Mouse (Mus musculus): ENCODE measurements at regions not wholly inside any gene's neighbourhood (a gene's known extent, or its start where the extent isn't known, plus 50 kb on each side); places are given as distances from the start of the nearest gene placed in this dataset.

DNA sequence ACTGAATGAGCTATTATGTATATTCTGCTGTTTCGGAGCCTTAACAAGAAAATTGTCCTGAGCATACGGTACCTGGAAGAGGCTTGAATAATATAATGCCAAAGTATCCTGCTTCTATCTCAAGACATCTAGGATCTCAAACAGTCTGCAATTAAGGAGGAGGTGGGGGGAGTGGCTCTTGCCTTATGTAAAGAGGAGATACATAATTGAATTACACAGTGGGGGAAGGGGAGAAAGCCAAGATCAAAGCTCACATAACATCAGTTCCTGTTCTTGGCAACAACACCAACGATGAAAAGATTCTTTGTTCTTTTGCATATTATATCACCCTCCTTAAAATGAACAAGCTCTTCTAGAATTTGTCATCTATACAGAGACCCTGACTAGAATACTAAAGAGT, 512.4 kb upstream of the Zeb2 start:
- WGBS, result 64% methylated on average over 3 of the region's 3 CpGs
- no peaks in the 10 kb centered on the region for H3K9me3 ChIP-seq (ENCODE audit: control insufficient read depth, low read length)
- H3K4me3 ChIP-seq (ENCODE audit: low read depth, low read length), result no peak overlapping the region
- DNase-seq (ENCODE audit: low spot score) (no peak), ATAC-seq (replicated peaks; ENCODE audit: low FRiP score) (no peak)
- H3K36me3 ChIP-seq (ENCODE audit: control insufficient read depth, insufficient read depth, low read length), result no peaks in the 10 kb centered on the region
- no peak overlapping the region for H3K4me2 ChIP-seq (ENCODE audit: low read depth, low read length, severe bottlenecking)
- H3K27ac ChIP-seq (ENCODE audit: low read depth, low read length), result no peak overlapping the region
- H3K9ac ChIP-seq (ENCODE audit: low read length), result no peak overlapping the region
- no peaks in the 10 kb centered on the region for H3K27me3 ChIP-seq (ENCODE audit: control insufficient read depth, insufficient read depth, low read length)
- no peaks in the 10 kb centered on the region for H3K4me1 ChIP-seq (replicated peaks; ENCODE audit: control insufficient read depth, insufficient read depth, low read length)

DNA sequence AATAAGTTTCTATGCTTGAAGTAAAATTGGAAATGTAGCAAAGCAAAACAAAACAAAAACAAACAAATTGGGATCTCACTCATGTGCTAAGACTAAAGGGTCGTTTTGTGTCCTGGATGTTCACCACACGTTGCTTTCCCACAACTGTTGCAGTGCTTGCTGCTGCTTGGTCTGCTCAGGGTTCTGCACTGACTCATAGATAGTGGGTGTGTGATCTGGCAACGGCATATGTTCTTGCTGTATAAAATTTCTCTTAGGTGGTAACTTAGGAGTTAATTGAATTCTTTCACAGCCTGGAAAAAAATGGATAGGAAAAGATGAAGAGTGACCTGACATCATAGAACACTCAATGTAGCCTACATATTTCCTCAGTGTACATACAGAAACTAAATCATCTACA, 505.9 kb upstream of the Zeb2 start:
- Histone ChIP-seq H3K27me3 (ENCODE audit: control insufficient read depth, insufficient read depth, low read length) (no peaks in the 10 kb centered on the region), H3K36me3 (ENCODE audit: control insufficient read depth, insufficient read depth, low read length) (no peaks in the 10 kb centered on the region), H3K4me1 (replicated peaks; ENCODE audit: control insufficient read depth, insufficient read depth, low read length) (no peaks in the 10 kb centered on the region), H3K4me2 (ENCODE audit: low read depth, low read length, severe bottlenecking) (no peak overlapping the region), H3K27ac (ENCODE audit: low read depth, low read length) (no peak overlapping the region), H3K9me3 (ENCODE audit: control insufficient read depth, low read length) (no peaks in the 10 kb centered on the region), H3K4me3 (ENCODE audit: low read depth, low read length) (no peak overlapping the region), H3K9ac (ENCODE audit: low read length) (no peak overlapping the region)
- ATAC-seq (replicated peaks; ENCODE audit: low FRiP score) (no peak), DNase-seq (ENCODE audit: low spot score) (no peak)
- 82% methylated on average over 3 of the region's 3 CpGs for WGBS

DNA sequence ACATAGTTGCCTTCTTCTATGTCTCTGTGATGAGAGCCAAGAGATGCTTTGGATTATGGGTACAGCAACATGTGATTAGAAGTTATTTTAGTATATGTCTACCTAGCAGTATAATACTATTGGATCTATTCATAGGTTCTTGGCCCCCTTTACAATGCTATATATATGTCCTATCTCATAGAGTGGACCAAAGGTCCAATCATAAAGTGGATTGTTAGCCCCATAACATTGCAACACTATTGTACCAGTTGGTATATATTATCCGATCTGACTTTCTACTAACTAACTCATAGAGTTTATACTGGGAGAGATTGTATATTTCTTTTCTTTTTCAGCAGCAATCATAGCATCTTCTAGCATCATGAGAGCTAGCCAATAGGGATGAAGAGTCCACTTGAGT, 491.7 kb upstream of the Zeb2 start:
- H3K36me3 ChIP-seq (ENCODE audit: control insufficient read depth, insufficient read depth, low read length), result no peaks in the 10 kb centered on the region
- H3K27ac ChIP-seq (ENCODE audit: low read depth, low read length), result no peak overlapping the region
- ATAC-seq (replicated peaks; ENCODE audit: low FRiP score) (no peak), DNase-seq (ENCODE audit: low spot score) (no peak)
- no peaks in the 10 kb centered on the region for H3K27me3 ChIP-seq (ENCODE audit: control insufficient read depth, insufficient read depth, low read length)
- H3K9ac ChIP-seq (ENCODE audit: low read length), result no peak overlapping the region
- H3K4me3 ChIP-seq (ENCODE audit: low read depth, low read length), result no peak overlapping the region
- H3K4me1 ChIP-seq (replicated peaks; ENCODE audit: control insufficient read depth, insufficient read depth, low read length), result no peaks in the 10 kb centered on the region
- H3K9me3 ChIP-seq (ENCODE audit: control insufficient read depth, low read length), result no peaks in the 10 kb centered on the region
- WGBS, result 96% methylated on average over 1 of the region's 1 CpGs
- no peak overlapping the region for H3K4me2 ChIP-seq (ENCODE audit: low read depth, low read length, severe bottlenecking)

DNA sequence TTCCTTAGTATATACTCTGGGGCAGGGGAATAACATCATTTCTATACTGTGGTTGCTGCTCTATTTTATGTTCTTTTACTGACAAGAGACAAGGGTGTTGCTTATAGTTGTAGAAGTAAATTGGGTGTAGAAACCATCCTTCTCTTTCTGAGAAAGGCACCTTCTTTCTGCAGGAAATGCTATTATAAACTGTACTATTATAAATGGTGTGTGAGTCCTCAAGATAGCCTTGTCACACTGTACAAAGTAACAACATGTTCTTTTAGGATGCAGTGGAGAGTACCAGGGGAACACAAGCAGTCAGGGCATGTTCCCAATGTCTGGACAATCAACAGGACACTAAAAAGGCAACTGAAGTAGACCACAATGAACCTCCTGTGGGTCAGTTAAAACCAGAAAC, 490.2 kb upstream of the Zeb2 start:
- H3K27ac ChIP-seq (ENCODE audit: low read depth, low read length), result no peak overlapping the region
- H3K9me3 ChIP-seq (ENCODE audit: control insufficient read depth, low read length), result no peaks in the 10 kb centered on the region
- no peaks in the 10 kb centered on the region for H3K27me3 ChIP-seq (ENCODE audit: control insufficient read depth, insufficient read depth, low read length)
- no peaks in the 10 kb centered on the region for H3K36me3 ChIP-seq (ENCODE audit: control insufficient read depth, insufficient read depth, low read length)
- no peak for DNase-seq (ENCODE audit: low spot score)
- no peaks in the 10 kb centered on the region for H3K4me1 ChIP-seq (replicated peaks; ENCODE audit: control insufficient read depth, insufficient read depth, low read length)
- no peak overlapping the region for H3K4me3 ChIP-seq (ENCODE audit: low read depth, low read length)
- H3K4me2 ChIP-seq (ENCODE audit: low read depth, low read length, severe bottlenecking), result no peak overlapping the region
- no peak for ATAC-seq (replicated peaks; ENCODE audit: low FRiP score)
- H3K9ac ChIP-seq (ENCODE audit: low read length), result no peak overlapping the region

DNA sequence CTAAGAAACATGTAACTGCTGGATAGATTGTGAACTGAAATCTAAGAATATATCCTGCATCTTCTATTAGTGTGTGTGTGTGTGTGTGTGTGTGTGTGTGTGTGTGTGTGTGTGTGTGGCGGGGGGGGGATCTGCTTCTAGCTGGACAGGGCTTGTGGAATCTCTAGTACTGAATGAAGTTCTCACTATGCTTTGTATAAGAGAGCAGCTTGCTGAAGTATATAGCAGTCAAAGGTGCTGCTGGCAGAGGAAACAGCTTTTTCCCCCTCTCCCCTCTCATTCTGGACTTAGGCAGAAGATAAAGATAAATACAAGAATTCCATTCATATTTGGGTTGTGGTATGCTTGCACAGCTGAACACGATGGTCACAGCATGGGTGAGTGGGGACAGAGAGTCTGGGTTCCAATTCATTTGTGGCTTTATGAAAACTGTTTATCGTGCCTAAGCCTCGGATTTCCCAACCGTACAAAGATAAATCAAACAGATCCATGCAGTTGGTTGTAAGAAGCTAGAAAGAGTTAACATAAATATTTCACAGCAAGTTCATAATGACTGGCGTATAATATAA, 484.2 kb upstream of the Zeb2 start:
- H3K27me3 ChIP-seq (ENCODE audit: control insufficient read depth, insufficient read depth, low read length), result no peaks in the 10 kb centered on the region
- no peak for ATAC-seq (replicated peaks; ENCODE audit: low FRiP score)
- no peak overlapping the region for H3K27ac ChIP-seq (ENCODE audit: low read depth, low read length)
- no peaks in the 10 kb centered on the region for H3K9me3 ChIP-seq (ENCODE audit: control insufficient read depth, low read length)
- no peak for DNase-seq (ENCODE audit: low spot score)
- WGBS, result 82% methylated on average over 6 of the region's 6 CpGs
- H3K4me1 ChIP-seq (replicated peaks; ENCODE audit: control insufficient read depth, insufficient read depth, low read length), result no peaks in the 10 kb centered on the region
- H3K4me2 ChIP-seq (ENCODE audit: low read depth, low read length, severe bottlenecking), result no peak overlapping the region
- H3K36me3 ChIP-seq (ENCODE audit: control insufficient read depth, insufficient read depth, low read length), result no peaks in the 10 kb centered on the region
- no peak overlapping the region for H3K9ac ChIP-seq (ENCODE audit: low read length)
- H3K4me3 ChIP-seq (ENCODE audit: low read depth, low read length), result no peak overlapping the region

DNA sequence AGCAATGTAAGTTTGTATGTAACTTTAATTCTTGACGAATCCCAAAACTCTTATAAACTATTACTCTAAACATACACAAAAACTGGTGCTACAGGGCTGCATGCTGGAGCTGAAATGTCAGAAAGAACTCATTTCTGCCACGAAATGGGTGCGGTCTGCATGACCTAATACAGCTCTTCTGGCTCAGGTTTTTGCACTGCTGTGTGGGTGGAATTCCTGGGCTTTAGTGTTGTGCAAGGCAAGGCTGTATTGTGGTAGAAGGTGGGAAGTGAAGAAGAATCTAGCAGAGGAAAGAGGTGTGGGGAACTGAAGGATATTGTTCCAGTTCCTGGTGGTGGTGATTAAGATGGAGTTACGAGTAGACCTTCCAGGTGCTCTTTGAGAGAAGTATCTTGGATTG, 476.6 kb upstream of the Zeb2 start:
- Histone ChIP-seq H3K9me3 (ENCODE audit: control insufficient read depth, low read length) (no peaks in the 10 kb centered on the region), H3K4me3 (ENCODE audit: low read depth, low read length) (no peak overlapping the region), H3K9ac (ENCODE audit: low read length) (no peak overlapping the region), H3K27ac (ENCODE audit: low read depth, low read length) (no peak overlapping the region), H3K4me1 (replicated peaks; ENCODE audit: control insufficient read depth, insufficient read depth, low read length) (no peaks in the 10 kb centered on the region), H3K4me2 (ENCODE audit: low read depth, low read length, severe bottlenecking) (no peak overlapping the region), H3K36me3 (ENCODE audit: control insufficient read depth, insufficient read depth, low read length) (no peaks in the 10 kb centered on the region), H3K27me3 (ENCODE audit: control insufficient read depth, insufficient read depth, low read length) (no peaks in the 10 kb centered on the region)
- ATAC-seq (replicated peaks; ENCODE audit: low FRiP score), result no peak
- no peak for DNase-seq (ENCODE audit: low spot score)
- WGBS, result 87% methylated on average over 4 of the region's 4 CpGs

DNA sequence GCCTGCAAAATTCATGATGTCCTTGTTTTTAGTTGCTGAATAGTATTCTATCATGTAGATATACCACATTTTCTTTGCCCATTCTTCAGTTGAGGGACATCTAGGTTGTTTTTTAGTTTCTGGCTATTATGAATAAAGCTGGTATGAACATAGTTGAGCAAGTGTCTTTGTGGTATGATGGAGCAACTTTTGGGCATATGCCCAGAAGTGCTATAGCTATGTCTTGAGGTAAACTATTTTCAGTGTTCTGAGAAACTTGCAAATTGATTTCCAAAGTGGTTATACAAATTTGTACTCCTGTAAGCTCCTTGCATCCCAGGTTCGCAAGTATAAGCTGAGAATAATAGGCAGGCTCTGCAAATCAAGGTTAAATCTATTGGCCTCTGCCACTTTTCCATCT, 473.8 kb upstream of the Zeb2 start:
- Histone ChIP-seq H3K4me1 (replicated peaks; ENCODE audit: control insufficient read depth, insufficient read depth, low read length) (no peaks in the 10 kb centered on the region), H3K4me2 (ENCODE audit: low read depth, low read length, severe bottlenecking) (no peak overlapping the region), H3K36me3 (ENCODE audit: control insufficient read depth, insufficient read depth, low read length) (no peaks in the 10 kb centered on the region), H3K27me3 (ENCODE audit: control insufficient read depth, insufficient read depth, low read length) (no peaks in the 10 kb centered on the region), H3K4me3 (ENCODE audit: low read depth, low read length) (no peak overlapping the region), H3K9ac (ENCODE audit: low read length) (no peak overlapping the region), H3K9me3 (ENCODE audit: control insufficient read depth, low read length) (no peaks in the 10 kb centered on the region), H3K27ac (ENCODE audit: low read depth, low read length) (no peak overlapping the region)
- ATAC-seq (replicated peaks; ENCODE audit: low FRiP score), result no peak
- DNase-seq (ENCODE audit: low spot score), result no peak
- 76% methylated on average over 1 of the region's 1 CpGs for WGBS

DNA sequence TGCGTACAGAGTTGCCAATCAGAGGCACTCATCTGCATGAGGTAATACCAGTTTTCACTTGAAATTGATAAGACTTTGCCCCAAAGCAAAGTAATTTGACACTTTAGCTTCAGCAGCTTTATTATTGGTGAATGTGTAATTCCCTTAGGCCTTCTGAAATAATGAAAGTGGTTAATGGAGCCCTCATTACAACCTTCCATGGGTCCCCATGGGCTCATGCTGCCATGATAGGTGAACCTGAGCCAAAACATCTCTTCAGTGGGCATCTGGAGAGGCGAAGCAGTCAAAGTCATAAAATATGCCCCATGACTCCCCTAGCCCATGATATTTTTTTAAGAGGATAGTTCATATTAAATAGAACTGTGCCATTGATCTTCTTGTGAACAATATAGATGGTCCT, 471.1 kb upstream of the Zeb2 start:
- Histone ChIP-seq H3K4me1 (replicated peaks; ENCODE audit: control insufficient read depth, insufficient read depth, low read length) (no peaks in the 10 kb centered on the region), H3K9me3 (ENCODE audit: control insufficient read depth, low read length) (no peaks in the 10 kb centered on the region), H3K4me2 (ENCODE audit: low read depth, low read length, severe bottlenecking) (no peak overlapping the region), H3K9ac (ENCODE audit: low read length) (no peak overlapping the region), H3K27ac (ENCODE audit: low read depth, low read length) (no peak overlapping the region), H3K4me3 (ENCODE audit: low read depth, low read length) (no peak overlapping the region), H3K27me3 (ENCODE audit: control insufficient read depth, insufficient read depth, low read length) (no peaks in the 10 kb centered on the region), H3K36me3 (ENCODE audit: control insufficient read depth, insufficient read depth, low read length) (no peaks in the 10 kb centered on the region)
- WGBS, result 82% methylated on average over 2 of the region's 2 CpGs
- DNase-seq (ENCODE audit: low spot score), result no peak
- no peak for ATAC-seq (replicated peaks; ENCODE audit: low FRiP score)

DNA sequence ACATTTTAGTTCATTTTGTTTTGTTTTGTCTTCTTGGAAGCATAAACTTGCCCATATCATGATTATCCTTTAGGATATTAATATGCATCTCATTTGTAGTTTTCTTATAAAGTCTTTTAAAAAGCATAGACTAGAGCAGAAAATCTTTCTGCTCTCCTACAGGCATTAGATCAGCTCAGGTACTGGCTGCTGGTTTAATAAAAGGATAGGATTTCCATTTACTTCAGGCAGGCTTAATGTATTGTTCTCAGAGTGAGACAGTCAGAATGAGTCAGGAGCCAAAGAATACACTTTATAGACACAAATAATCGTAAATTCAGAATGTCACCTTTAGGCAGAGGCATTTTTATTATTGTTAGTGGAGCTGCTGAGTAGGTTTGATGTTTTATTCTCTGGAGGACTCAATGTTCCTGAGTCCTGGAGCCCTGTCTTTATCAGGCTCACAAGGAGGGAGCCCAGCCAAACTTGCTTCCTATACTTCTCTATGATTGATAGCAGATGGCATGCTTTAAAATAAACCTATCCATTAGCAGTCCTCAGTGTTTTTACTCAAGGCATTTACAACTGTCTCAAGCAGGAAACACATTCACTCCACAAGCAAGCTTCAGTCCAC, 469.5 kb upstream of the Zeb2 start:
- WGBS, result 84% methylated on average over 1 of the region's 1 CpGs
- no peak for ATAC-seq (replicated peaks; ENCODE audit: low FRiP score)

More for the DNA sequence above, 469.5 kb upstream of the Zeb2 start:
- Histone ChIP-seq H3K27me3 (ENCODE audit: control insufficient read depth, insufficient read depth, low read length) (no peaks in the 10 kb centered on the region), H3K4me1 (replicated peaks; ENCODE audit: control insufficient read depth, insufficient read depth, low read length) (no peaks in the 10 kb centered on the region), H3K9me3 (ENCODE audit: control insufficient read depth, low read length) (no peaks in the 10 kb centered on the region), H3K27ac (ENCODE audit: low read depth, low read length) (no peak overlapping the region), H3K9ac (ENCODE audit: low read length) (no peak overlapping the region), H3K4me3 (ENCODE audit: low read depth, low read length) (no peak overlapping the region), H3K36me3 (ENCODE audit: control insufficient read depth, insufficient read depth, low read length) (no peaks in the 10 kb centered on the region), H3K4me2 (ENCODE audit: low read depth, low read length, severe bottlenecking) (no peak overlapping the region)
- no peak for DNase-seq (ENCODE audit: low spot score)

Data from forebrain, embryonic 11.5 days (tissue).